Mouse (Mus musculus): ENCODE measurements around the gene Sap25.

- TF ChIP-seq EP300 (IDR thresholded peaks at IDR 0.05; ENCODE audit: low read depth) (no peak), CTCF (IDR thresholded peaks at IDR 0.05; ENCODE audit: low read depth) (no peak)
Measured at GRCm38 (mm10) chr5:137607860-137608653, 33.1 kb upstream of the Sap25 start.
